Comparison of ENCODE assay signal across 10 mouse cellular contexts in genomic region chr7:78643667-78644066, GRCm38 (mm10).
A peak's percentile ranks its signal among the peaks of the same experiment; 100 is the strongest.
DNase-seq lines count a peak whose midpoint lies in the region; ATAC-seq and TF ChIP-seq lines count a peak whose summit lies in the region.
"Had no signal": no experiment of that assay in that cellular context is flagged by ENCODE, and none has a peak within 500 bp of the region (broad histone marks: within the 10 kb centered on the region; RNA-seq: fewer than 3 reads in every experiment).

No protein-coding gene starts in this region.

- ATAC-seq in liver, embryonic 11.5 days (replicated peaks; ENCODE audit: low FRiP score) = no peak
- no peak for ATAC-seq in midbrain, embryonic 15.5 days (replicated peaks)

- H3K9ac ChIP-seq in liver, embryonic 11.5 days (ENCODE audit: low read depth, low read length) = no peak overlapping the region
- H3K9ac ChIP-seq in midbrain, embryonic 15.5 days = no peak overlapping the region

- no peak overlapping the region for H3K4me3 ChIP-seq in liver, embryonic 11.5 days (ENCODE audit: low read depth, low read length)
- H3K4me3 ChIP-seq in thymus, adult 2 months (ENCODE audit: control insufficient read depth, insufficient read depth, low read length) = no peak overlapping the region
- H3K4me3 ChIP-seq in midbrain, embryonic 15.5 days = no peak overlapping the region

- peak; percentile 21 for DNase-seq in adrenal gland, postnatal 25 days
- DNase-seq in adrenal gland, postnatal 4 days (ENCODE audit: low spot score in 2 of 2) = no peak
- DNase-seq in liver = peak; percentile 9
- no peak for DNase-seq in liver, embryonic 11.5 days (ENCODE audit: low spot score)
- peak; percentile 9 for DNase-seq in WW6 (ENCODE audit: low read depth, low spot score)
- DNase-seq in thymus, adult 2 months = peak; percentile 63
- DNase-seq in right cerebral cortex, adult 2 months (ENCODE audit: low spot score in 2 of 2) = no peak
- DNase-seq: cerebellum, adult 9-10 months; heart, postnatal 4 days had no signal

- no peak for TF ChIP-seq POLR2A in thymus, adult 2 months (IDR thresholded peaks at IDR 0.05; ENCODE audit: control insufficient read depth, extremely low read depth, insufficient read depth, low read length, poor library complexity)

- no peak overlapping the region for H3K4me2 ChIP-seq in liver, embryonic 11.5 days
- H3K4me2 ChIP-seq in midbrain, embryonic 15.5 days = no peak overlapping the region

- peak; percentile 55; the same call in 1 of the 2 replicates for TF ChIP-seq CTCF in thymus, adult 2 months (IDR thresholded peaks at IDR 0.05; ENCODE audit: borderline replicate concordance, control insufficient read depth, extremely low read depth, insufficient read depth, low read length, poor library complexity)

- no peaks in the 10 kb centered on the region for H3K4me1 ChIP-seq in liver, embryonic 11.5 days (replicated peaks; ENCODE audit: control insufficient read depth, insufficient read depth, low read length)
- no peaks in the 10 kb centered on the region for H3K4me1 ChIP-seq in thymus, adult 2 months (replicated peaks; ENCODE audit: control insufficient read depth, insufficient read depth, low read length)
- H3K4me1 ChIP-seq in midbrain, embryonic 15.5 days = no peaks in the 10 kb centered on the region

- no peaks in the 10 kb centered on the region for H3K27me3 ChIP-seq in liver, embryonic 11.5 days (replicated peaks; ENCODE audit: control insufficient read depth, insufficient read depth, low read length)
- no peaks in the 10 kb centered on the region for H3K27me3 ChIP-seq in thymus, adult 2 months (ENCODE audit: control insufficient read depth, insufficient read depth, low read length)
- no peaks in the 10 kb centered on the region for H3K27me3 ChIP-seq in midbrain, embryonic 15.5 days (replicated peaks)

- H3K36me3 ChIP-seq in liver, embryonic 11.5 days (ENCODE audit: control insufficient read depth, insufficient read depth, low read length) = no peaks in the 10 kb centered on the region
- no peaks in the 10 kb centered on the region for H3K36me3 ChIP-seq in thymus, adult 2 months (ENCODE audit: control insufficient read depth, insufficient read depth, low read length)
- H3K36me3 ChIP-seq in midbrain, embryonic 15.5 days (replicated peaks) = no peaks in the 10 kb centered on the region

- H3K27ac ChIP-seq in liver, embryonic 11.5 days (ENCODE audit: low read depth, low read length) = no peak overlapping the region
- no peak overlapping the region for H3K27ac ChIP-seq in thymus, adult 2 months (ENCODE audit: control insufficient read depth, insufficient read depth, low read length)
- no peak overlapping the region for H3K27ac ChIP-seq in midbrain, embryonic 15.5 days

- H3K9me3 ChIP-seq in liver, embryonic 11.5 days (ENCODE audit: control insufficient read depth, low read length) = no peaks in the 10 kb centered on the region
- H3K9me3 ChIP-seq in midbrain, embryonic 15.5 days = no peaks in the 10 kb centered on the region

- 49% methylated on average over 6 of the region's 6 CpGs for WGBS in liver, embryonic 11.5 days
- 30% methylated on average over 6 of the region's 6 CpGs for WGBS in thymus, adult 2 months
- 58% methylated on average over 6 of the region's 6 CpGs for WGBS in midbrain, embryonic 15.5 days

Comparison
In these comparisons a context has a peak if more than half of its experiments do, and no peak if none do; other contexts are left out.
1. DNase-seq: peak in adrenal gland, postnatal 25 days (single experiment), liver (single experiment), WW6 (single experiment) and thymus, adult 2 months (single experiment); none in adrenal gland, postnatal 4 days (0 of 2), liver, embryonic 11.5 days (single experiment) and right cerebral cortex, adult 2 months (0 of 2).